Mouse (Mus musculus): Measurements from ENCODE around the gene Mcur1.
A peak's percentile ranks its signal among the peaks of the same experiment; 100 is the strongest.

The Mcur1 gene

GRCm38 (mm10) chr13:43559711-43560457 is at the start of gene Mcur1:
Gene Mcur1 (minus strand): TSS chr13:43560191.
- DNase-seq (ENCODE audit: inconsistent age in 2 of 2, low spot score in 1 of 2): peak; percentile 97 to 98

- DNase-seq (ENCODE audit: inconsistent age in 2 of 2, low spot score in 1 of 2): no peak
Observed at GRCm38 (mm10) chr13:43608854-43609253, 48.9 kb upstream of the Mcur1 start.

GRCm38 (mm10) chr13:43603042-43603441 is 43.1 kb upstream of the Mcur1 start:
- DNase-seq (ENCODE audit: inconsistent age in 2 of 2, low spot score in 1 of 2): no peak

- no peak for DNase-seq (ENCODE audit: inconsistent age in 2 of 2, low spot score in 1 of 2)
Observed at GRCm38 (mm10) chr13:43602440-43602839, 42.4 kb upstream of the Mcur1 start.

- DNase-seq (ENCODE audit: inconsistent age in 2 of 2, low spot score in 1 of 2): no peak
Observed at GRCm38 (mm10) chr13:43600967-43601366, 41.0 kb upstream of the Mcur1 start.

- peak; percentile 54 to 87 for DNase-seq (ENCODE audit: inconsistent age in 2 of 2, low spot score in 1 of 2)
Observed at GRCm38 (mm10) chr13:43595896-43596295, 35.9 kb upstream of the Mcur1 start.

- DNase-seq (ENCODE audit: inconsistent age in 2 of 2, low spot score in 1 of 2): no peak
Observed at GRCm38 (mm10) chr13:43592681-43593068, 32.7 kb upstream of the Mcur1 start.

GRCm38 (mm10) chr13:43591828-43592680 is 32.1 kb upstream of the Mcur1 start:
- DNase-seq (ENCODE audit: inconsistent age in 2 of 2, low spot score in 1 of 2): peak; percentile 16 to 43

GRCm38 (mm10) chr13:43587844-43588840 is 28.2 kb upstream of the Mcur1 start:
- DNase-seq (ENCODE audit: inconsistent age in 2 of 2, low spot score in 1 of 2): no peak

GRCm38 (mm10) chr13:43586966-43587365 is 27.0 kb upstream of the Mcur1 start:
- DNase-seq (ENCODE audit: inconsistent age in 2 of 2, low spot score in 1 of 2): no peak

- no peak for DNase-seq (ENCODE audit: inconsistent age in 2 of 2, low spot score in 1 of 2)
Observed at GRCm38 (mm10) chr13:43585335-43585734, 25.3 kb upstream of the Mcur1 start.

GRCm38 (mm10) chr13:43583504-43583903 is 23.5 kb upstream of the Mcur1 start:
- no peak for DNase-seq (ENCODE audit: inconsistent age in 2 of 2, low spot score in 1 of 2)

GRCm38 (mm10) chr13:43582961-43583360 is 23.0 kb upstream of the Mcur1 start:
- DNase-seq (ENCODE audit: inconsistent age in 2 of 2, low spot score in 1 of 2): no peak

- no peak for DNase-seq (ENCODE audit: inconsistent age in 2 of 2, low spot score in 1 of 2)
Observed at GRCm38 (mm10) chr13:43580661-43581060, 20.7 kb upstream of the Mcur1 start.

GRCm38 (mm10) chr13:43579740-43580139 is 19.7 kb upstream of the Mcur1 start:
- peak in 1 of 2 experiments; percentile 77 for DNase-seq (ENCODE audit: inconsistent age in 2 of 2, low spot score in 1 of 2)

GRCm38 (mm10) chr13:43577766-43578165 is 17.8 kb upstream of the Mcur1 start:
- DNase-seq (ENCODE audit: inconsistent age in 2 of 2, low spot score in 1 of 2): no peak

GRCm38 (mm10) chr13:43577254-43577653 is 17.3 kb upstream of the Mcur1 start:
- DNase-seq (ENCODE audit: inconsistent age in 2 of 2, low spot score in 1 of 2): peak in 1 of 2 experiments; percentile 55

- no peak for DNase-seq (ENCODE audit: inconsistent age in 2 of 2, low spot score in 1 of 2)
Observed at GRCm38 (mm10) chr13:43575431-43575830, 15.4 kb upstream of the Mcur1 start.

GRCm38 (mm10) chr13:43573979-43574378 is 14.0 kb upstream of the Mcur1 start:
- DNase-seq (ENCODE audit: inconsistent age in 2 of 2, low spot score in 1 of 2): no peak

GRCm38 (mm10) chr13:43567141-43567891 is 7.3 kb upstream of the Mcur1 start:
- DNase-seq (ENCODE audit: inconsistent age in 2 of 2, low spot score in 1 of 2): no peak

All from adrenal gland, adult (tissue).